Mouse (Mus musculus) limb, embryonic 14.5 days (tissue): ENCODE results near the gene Optn. TPM values are rescaled to one million over a fixed set of nuclear protein-coding genes. Genes with fewer than 3 reads are reported as not detected.

Source experiments
- ATAC-seq: fragments of 200-750 bp; cut with Nextera tagmentation; 2 replicates; pipeline ENCODE4 v1.8.0; 2017; ENCODE audit warnings: low read depth, moderate number of reproducible peaks, moderate TSS enrichment; ENCODE audit not compliant: low FRiP score
- DNase-seq: peaks from one replicate; pipeline ENCODE4 v3.0.0-alpha.2; 2015; ENCODE audit warnings: low spot score
- H3K27ac ChIP-seq: fragments of 300-500 bp; sonication (generic); replicated peaks from 2 replicates; pipeline ENCODE4 v1.5.1; 2014; ENCODE audit warnings: low read depth, mild to moderate bottlenecking, low read length, moderate library complexity, mixed read lengths
- H3K27me3 ChIP-seq: fragments of 300-500 bp; sonication (generic); 2 replicates; pipeline ENCODE4 v1.6.1; 2014; ENCODE audit warnings: low read length, mixed read lengths; ENCODE audit not compliant: control insufficient read depth, insufficient read depth
- H3K36me3 ChIP-seq: fragments of 300-500 bp; sonication (generic); 2 replicates; pipeline ENCODE4 v1.6.1; 2014; ENCODE audit warnings: mild to moderate bottlenecking, low read length, moderate library complexity, mixed read lengths; ENCODE audit not compliant: control insufficient read depth, insufficient read depth
- H3K4me1 ChIP-seq: fragments of 300-500 bp; sonication (generic); 2 replicates; pipeline ENCODE4 v1.6.1; 2014; ENCODE audit warnings: antibody characterized with exemption, low read length, mixed read lengths; ENCODE audit not compliant: control insufficient read depth, insufficient read depth
- H3K4me2 ChIP-seq: fragments of 300-500 bp; sonication (generic); replicated peaks from 2 replicates; pipeline ENCODE4 v1.6.1; 2014; ENCODE audit warnings: low read depth, mild to moderate bottlenecking, low read length, moderate library complexity; ENCODE audit not compliant: severe bottlenecking
- H3K4me3 ChIP-seq: fragments of 300-500 bp; sonication (generic); replicated peaks from 2 replicates; pipeline ENCODE4 v1.5.1; 2014; ENCODE audit warnings: low read length
- H3K9ac ChIP-seq: fragments of 300-500 bp; sonication (generic); 2 replicates; pipeline ENCODE4 v1.6.1; 2014; ENCODE audit warnings: mild to moderate bottlenecking, low read depth, low read length, moderate library complexity; ENCODE audit not compliant: severe bottlenecking
- H3K9me3 ChIP-seq: fragments of 300-500 bp; sonication (generic); 2 replicates; pipeline ENCODE4 v1.6.1; 2016; ENCODE audit warnings: low read length; ENCODE audit not compliant: control insufficient read depth
- POLR2A ChIP-seq: fragments of 200-500 bp; IDR thresholded peaks from 2 replicates; pipeline ENCODE4 v1.8.0; 2012; ENCODE audit warnings: inconsistent platforms, mild to moderate bottlenecking, moderate library complexity, borderline replicate concordance; ENCODE audit not compliant: insufficient read depth, insufficient read length; ENCODE audit errors: extremely low read depth
- WGBS: fragments of 180-500 bp; shearing (Covaris S2); extraction: QIAGEN DNeasy Blood & Tissue Kit; methylation state at CpG from one replicate; pipeline ENCODE4 v1.1.7; 2014; 5-methylcytosine and 5-hydroxymethylcytosine counted together
- polyA plus RNA-seq, 2 experiments: library from polyadenylated mRNA; depleted of rRNA in 1 of 2; stranded (reverse) in 1 of 2; unstranded in 1 of 2; fragments of >200 nt; fragmentation: Nextera tagmentation in 1 of 2; extraction: Ambion mirVana in 1 of 2; gene quantifications; 2 replicates each; pipeline versions ENCODE4 v1.2.1 to v1.2.3; 2012 to 2014

Gene Optn
- polyA plus RNA-seq, 2 experiments = 3.0 to 5.0 TPM

GRCm38 (mm10) chr2:5041854-5042253 lies 22.0 kb downstream of the Optn start:
- Histone ChIP-seq H3K4me3 (no peak overlapping the region), H3K4me1 (peaks cover 6% of the 10 kb centered on the region; the same call in 1 of the 2 replicates), H3K36me3 (no peaks in the 10 kb centered on the region), H3K27me3 (no peaks in the 10 kb centered on the region), H3K9me3 (no peaks in the 10 kb centered on the region), H3K27ac (no peak overlapping the region), H3K9ac (no peak overlapping the region), H3K4me2 (no peak overlapping the region)
- WGBS = 86% methylated on average over 5 of the region's 5 CpGs
- DNase-seq = no peak
- TF ChIP-seq POLR2A = no peak
- ATAC-seq = no peak

GRCm38 (mm10) chr2:5040281-5041161 lies 23.3 kb downstream of the Optn start:
- H3K27me3 ChIP-seq = no peaks in the 10 kb centered on the region
- H3K27ac ChIP-seq = no peak overlapping the region
- no peak overlapping the region for H3K4me2 ChIP-seq
- H3K4me1 ChIP-seq = peaks cover 6% of the 10 kb centered on the region; the same call in 1 of the 2 replicates
- TF ChIP-seq POLR2A = no peak
- no peaks in the 10 kb centered on the region for H3K9me3 ChIP-seq
- 75% methylated on average over 12 of the region's 12 CpGs for WGBS
- H3K36me3 ChIP-seq = no peaks in the 10 kb centered on the region
- DNase-seq = no peak
- H3K9ac ChIP-seq = no peak overlapping the region
- ATAC-seq = no peak
- H3K4me3 ChIP-seq = no peak overlapping the region

GRCm38 (mm10) chr2:5039350-5040170 lies 24.3 kb downstream of the Optn start:
- WGBS = 68% methylated on average over 13 of the region's 13 CpGs
- DNase-seq = no peak
- H3K9me3 ChIP-seq = no peaks in the 10 kb centered on the region
- no peak for TF ChIP-seq POLR2A
- H3K36me3 ChIP-seq = no peaks in the 10 kb centered on the region
- no peak overlapping the region for H3K4me3 ChIP-seq
- no peak overlapping the region for H3K27ac ChIP-seq
- H3K4me2 ChIP-seq = no peak overlapping the region
- H3K9ac ChIP-seq = no peak overlapping the region
- no peak for ATAC-seq
- H3K27me3 ChIP-seq = no peaks in the 10 kb centered on the region
- no peaks in the 10 kb centered on the region for H3K4me1 ChIP-seq

- H3K27me3 ChIP-seq = no peaks in the 10 kb centered on the region
- H3K4me3 ChIP-seq = no peak overlapping the region
- no peaks in the 10 kb centered on the region for H3K4me1 ChIP-seq
- no peak overlapping the region for H3K4me2 ChIP-seq
- no peaks in the 10 kb centered on the region for H3K36me3 ChIP-seq
- no peak for TF ChIP-seq POLR2A
- DNase-seq (no peak), ATAC-seq (no peak)
- H3K9me3 ChIP-seq = no peaks in the 10 kb centered on the region
- no peak overlapping the region for H3K27ac ChIP-seq
- no peak overlapping the region for H3K9ac ChIP-seq
- 85% methylated on average over 5 of the region's 5 CpGs for WGBS
Observed at GRCm38 (mm10) chr2:5038320-5038719, 25.5 kb downstream of the Optn start.

GRCm38 (mm10) chr2:5037390-5037789 lies 26.5 kb downstream of the Optn start:
- TF ChIP-seq POLR2A = no peak
- no peak overlapping the region for H3K9ac ChIP-seq
- H3K4me2 ChIP-seq = no peak overlapping the region
- no peaks in the 10 kb centered on the region for H3K36me3 ChIP-seq
- no peaks in the 10 kb centered on the region for H3K27me3 ChIP-seq
- no peaks in the 10 kb centered on the region for H3K4me1 ChIP-seq
- 55% methylated on average over 3 of the region's 3 CpGs for WGBS
- H3K27ac ChIP-seq = no peak overlapping the region
- no peak for DNase-seq
- no peaks in the 10 kb centered on the region for H3K9me3 ChIP-seq
- no peak overlapping the region for H3K4me3 ChIP-seq
- no peak for ATAC-seq
